Mouse (Mus musculus) E14TG2a.4 (cell line): ENCODE results near the gene Peli2.

Experiments used
- H3K27me3 ChIP-seq: 2 replicates; pipeline ENCODE4 v1.6.1; 2014; ENCODE audit warnings: low read length, control low read depth; ENCODE audit not compliant: insufficient read depth
- H3K36me3 ChIP-seq: 2 replicates; pipeline ENCODE4 v1.6.1; 2014; ENCODE audit warnings: low read length, control low read depth; ENCODE audit not compliant: insufficient read depth
- H3K4me1 ChIP-seq: replicated peaks from 2 replicates; pipeline ENCODE4 v1.6.1; 2014; ENCODE audit warnings: low read depth, low read length, control low read depth
- H3K4me3 ChIP-seq: replicated peaks from 2 replicates; pipeline ENCODE4 v1.5.1; 2014; ENCODE audit warnings: mild to moderate bottlenecking, low read length
- H3K9me3 ChIP-seq: 2 replicates; pipeline ENCODE4 v1.6.1; 2014; ENCODE audit warnings: low read length, control low read depth
- CTCF ChIP-seq: conservative IDR thresholded peaks from 2 replicates; pipeline ENCODE4 v1.5.1; 2014; ENCODE audit warnings: low read length
- NANOG ChIP-seq: IDR thresholded peaks from 2 replicates; pipeline ENCODE4 v1.6.1; 2014; ENCODE audit warnings: borderline replicate concordance, low read length, mixed read lengths
- POU5F1 ChIP-seq: IDR thresholded peaks from 2 replicates; pipeline ENCODE4 v1.6.1; 2014; ENCODE audit warnings: low read length, borderline replicate concordance

Peli2 gene

DNA sequence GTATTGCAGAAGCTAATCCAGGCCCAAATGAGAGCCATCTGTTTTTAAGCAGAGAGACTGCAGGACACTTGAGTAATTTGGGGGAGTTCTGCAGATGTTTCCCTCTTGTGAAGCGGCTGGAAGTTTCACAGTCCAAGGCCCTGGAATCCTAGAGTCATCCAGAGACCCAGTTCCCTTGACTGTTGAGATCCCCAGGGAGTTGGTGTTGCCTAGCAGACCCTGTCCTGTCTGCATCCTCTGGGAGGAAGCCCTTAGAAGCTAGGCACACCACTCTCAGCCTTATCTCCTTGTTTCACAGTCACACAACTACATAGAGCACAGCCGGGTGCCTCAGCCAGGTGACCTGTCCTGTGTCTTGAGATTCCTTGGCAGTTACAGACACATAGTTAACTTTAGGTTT, 30.9 kb downstream of the Peli2 start:
- TF ChIP-seq CTCF = no peak
- TF ChIP-seq POU5F1 = no peak
- TF ChIP-seq NANOG = no peak
- H3K9me3 ChIP-seq = no peaks in the 10 kb centered on the region
- H3K4me3 ChIP-seq = no peak overlapping the region
- no peaks in the 10 kb centered on the region for H3K36me3 ChIP-seq
- H3K27me3 ChIP-seq = no peaks in the 10 kb centered on the region
- peaks cover 3% of the 10 kb centered on the region; the same call in 1 of the 2 replicates for H3K4me1 ChIP-seq

GRCm38 (mm10) chr14:48153064-48153463, 32.4 kb downstream of the Peli2 start:
- Histone ChIP-seq H3K4me3 (no peak overlapping the region), H3K4me1 (peaks cover 3% of the 10 kb centered on the region; the same call in 1 of the 2 replicates), H3K36me3 (no peaks in the 10 kb centered on the region), H3K27me3 (no peaks in the 10 kb centered on the region), H3K9me3 (no peaks in the 10 kb centered on the region)
- TF ChIP-seq POU5F1 = no peak
- no peak for TF ChIP-seq CTCF
- no peak for TF ChIP-seq NANOG

DNA sequence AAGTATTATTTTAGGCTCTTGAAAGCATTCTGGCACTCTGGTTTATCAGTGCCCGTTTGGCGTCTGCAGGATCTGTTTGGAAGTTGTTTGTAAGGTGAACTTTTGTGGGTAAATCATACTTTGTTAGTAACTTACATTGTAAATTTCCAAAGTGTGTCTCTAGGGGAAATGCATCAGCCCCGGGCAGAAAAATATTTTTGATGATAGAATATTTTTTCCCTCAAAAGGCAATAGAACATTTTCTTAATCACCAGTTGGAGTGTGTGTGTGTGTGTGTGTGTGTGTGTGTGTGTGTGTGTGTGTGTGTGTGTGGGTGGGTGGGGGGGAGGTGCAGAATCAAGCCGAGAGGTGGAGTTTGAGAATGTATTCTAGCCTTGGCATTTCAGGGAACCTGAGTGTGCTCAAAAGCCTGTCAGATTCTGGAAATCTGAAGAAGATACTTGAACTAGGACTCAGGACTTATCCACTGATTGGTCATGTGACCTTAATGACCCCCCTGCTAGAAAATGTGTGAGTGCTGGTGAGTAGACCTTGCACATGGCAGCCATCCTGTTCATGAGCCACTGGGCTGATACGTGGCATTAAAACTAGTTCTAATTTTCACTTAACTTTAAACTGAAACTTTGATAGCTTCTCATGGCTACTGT, 33.4 kb downstream of the Peli2 start:
- Histone ChIP-seq H3K9me3 (no peaks in the 10 kb centered on the region), H3K27me3 (no peaks in the 10 kb centered on the region), H3K36me3 (no peaks in the 10 kb centered on the region), H3K4me3 (no peak overlapping the region), H3K4me1 (peaks cover 3% of the 10 kb centered on the region; the same call in 1 of the 2 replicates)
- TF ChIP-seq POU5F1 (no peak), NANOG (no peak), CTCF (no peak)

DNA sequence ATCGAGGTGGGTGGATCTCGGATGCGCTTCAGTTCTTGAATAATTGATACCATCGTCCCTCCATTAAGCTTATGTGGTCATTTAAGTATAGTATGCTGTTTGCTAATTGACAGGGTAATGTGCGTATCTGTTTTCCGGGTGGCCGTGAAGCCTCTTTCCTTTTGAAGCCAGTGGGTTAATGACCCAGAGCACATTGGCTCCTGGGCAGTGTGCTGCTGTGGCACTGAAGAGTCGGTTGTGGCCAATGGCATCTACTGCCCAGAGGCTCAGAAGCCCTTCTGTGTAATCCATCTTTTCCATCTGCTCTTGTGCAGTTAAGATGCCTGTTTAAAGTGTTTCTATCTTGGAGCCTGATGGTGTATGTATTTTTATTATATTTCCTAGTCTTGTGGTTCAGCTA, 34.0 kb downstream of the Peli2 start:
- H3K27me3 ChIP-seq = no peaks in the 10 kb centered on the region
- no peaks in the 10 kb centered on the region for H3K36me3 ChIP-seq
- TF ChIP-seq POU5F1 (no peak), CTCF (no peak), NANOG (no peak)
- peaks cover 3% of the 10 kb centered on the region; the same call in 1 of the 2 replicates for H3K4me1 ChIP-seq
- no peak overlapping the region for H3K4me3 ChIP-seq
- no peaks in the 10 kb centered on the region for H3K9me3 ChIP-seq

DNA sequence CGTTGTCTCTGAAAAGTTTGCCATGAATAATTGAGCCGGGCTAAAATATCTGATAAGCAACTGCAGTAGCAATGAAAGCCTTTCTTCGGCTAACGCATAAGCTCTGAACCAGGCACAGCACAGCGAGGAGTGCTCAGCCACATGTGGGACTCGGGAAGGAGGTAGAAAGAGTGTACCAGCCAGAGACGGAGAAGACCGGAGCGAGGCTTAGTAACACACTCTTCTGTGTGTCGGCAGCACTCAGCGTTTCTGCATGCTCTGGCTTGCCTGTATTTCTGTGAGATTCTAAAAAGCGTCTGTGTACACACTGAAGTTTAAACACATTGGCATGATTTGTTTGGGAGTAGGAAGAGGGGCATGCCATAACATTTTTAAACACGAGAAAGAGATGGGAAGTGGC, 34.5 kb downstream of the Peli2 start:
- Histone ChIP-seq H3K4me1 (0 out of 2 replicates have a peak, but pooled peaks cover 2% of the 10 kb centered on the region), H3K9me3 (peaks cover 1% of the 10 kb centered on the region), H3K4me3 (no peak overlapping the region), H3K36me3 (no peaks in the 10 kb centered on the region), H3K27me3 (no peaks in the 10 kb centered on the region)
- TF ChIP-seq NANOG (no peak), POU5F1 (no peak), CTCF (no peak)

- no peak overlapping the region for H3K4me3 ChIP-seq
- TF ChIP-seq CTCF (no peak), POU5F1 (no peak), NANOG (no peak)
- H3K36me3 ChIP-seq = no peaks in the 10 kb centered on the region
- H3K9me3 ChIP-seq = peaks cover 9% of the 10 kb centered on the region
- H3K4me1 ChIP-seq = 0 out of 2 replicates have a peak, but pooled peaks cover 2% of the 10 kb centered on the region
- H3K27me3 ChIP-seq = no peaks in the 10 kb centered on the region
Measured at GRCm38 (mm10) chr14:48157085-48157484, 36.5 kb downstream of the Peli2 start.

- H3K4me3 ChIP-seq = no peak overlapping the region
- peaks cover 9% of the 10 kb centered on the region for H3K9me3 ChIP-seq
- H3K36me3 ChIP-seq = no peaks in the 10 kb centered on the region
- H3K4me1 ChIP-seq = 0 out of 2 replicates have a peak, but pooled peaks cover 2% of the 10 kb centered on the region
- no peak for TF ChIP-seq POU5F1
- no peak for TF ChIP-seq CTCF
- TF ChIP-seq NANOG = no peak
- H3K27me3 ChIP-seq = no peaks in the 10 kb centered on the region
Measured at GRCm38 (mm10) chr14:48157835-48158234, 37.2 kb downstream of the Peli2 start.

DNA sequence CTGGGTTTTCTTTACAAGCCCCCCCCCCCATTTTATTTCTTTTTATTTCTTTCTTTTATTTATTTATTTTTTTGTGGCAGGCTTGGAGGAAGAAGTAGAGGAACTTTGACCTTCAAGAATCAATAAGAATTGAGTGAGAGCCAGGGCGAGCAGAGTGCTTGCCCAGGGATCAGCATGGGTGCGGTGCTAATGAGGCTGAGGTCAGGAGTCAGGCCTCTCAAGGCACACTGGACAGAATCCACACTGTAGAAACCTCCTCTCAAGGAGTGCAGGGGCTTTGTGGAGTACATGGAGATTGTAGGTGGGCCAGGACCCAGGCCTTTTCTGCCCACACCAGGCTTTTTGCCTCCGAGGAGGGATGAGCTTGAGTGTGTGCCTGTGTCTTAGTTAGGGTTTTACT, 38.8 kb downstream of the Peli2 start:
- no peak for TF ChIP-seq CTCF
- no peak for TF ChIP-seq POU5F1
- no peak for TF ChIP-seq NANOG
- Histone ChIP-seq H3K9me3 (peaks cover 9% of the 10 kb centered on the region), H3K4me1 (0 out of 2 replicates have a peak, but pooled peaks cover 2% of the 10 kb centered on the region), H3K4me3 (no peak overlapping the region), H3K27me3 (no peaks in the 10 kb centered on the region), H3K36me3 (no peaks in the 10 kb centered on the region)
